Mouse (Mus musculus) ES-E14 (cell line): ENCODE results near the gene Acod1. TPM values are rescaled to one million over a fixed set of nuclear protein-coding genes. Genes with fewer than 3 reads are reported as not detected.

Experiments used
- DNase-seq: peaks from one replicate; pipeline ENCODE4 v3.0.0-alpha.2; 2013; ENCODE audit warnings: low read depth, low spot score
- H3K27ac ChIP-seq: 2 replicates; pipeline ENCODE4 v1.5.1; 2012; ENCODE audit warnings: low read depth, mild to moderate bottlenecking, low read length, moderate library complexity, mixed read lengths; ENCODE audit not compliant: poor library complexity, insufficient read depth, severe bottlenecking
- H3K36me3 ChIP-seq: 2 replicates; pipeline ENCODE4 v1.6.1; 2012; ENCODE audit warnings: mild to moderate bottlenecking, low read length, moderate library complexity, mixed read lengths; ENCODE audit not compliant: control insufficient read depth, poor library complexity, insufficient read depth, severe bottlenecking
- H3K4me1 ChIP-seq, 2 experiments: fragments of 150-350 bp in 1 of 2; sonication (generic) in 1 of 2; 2 replicates each; pipeline ENCODE4 v1.6.1; 2012; ENCODE audit warnings: low read length in 2 of 2, mild to moderate bottlenecking in 1 of 2, mixed read lengths in 1 of 2; ENCODE audit not compliant: control insufficient read depth in 2 of 2, insufficient read depth in 2 of 2, poor library complexity in 1 of 2
- H3K4me3 ChIP-seq, 2 experiments: fragments of 150-350 bp in 1 of 2; sonication (generic) in 1 of 2; 2 replicates each; pipeline ENCODE4 v1.5.1; 2012; ENCODE audit warnings: low read length in 2 of 2, low read depth in 1 of 2, mild to moderate bottlenecking in 1 of 2, mixed read lengths in 1 of 2; ENCODE audit not compliant: insufficient read depth in 1 of 2, poor library complexity in 1 of 2, severe bottlenecking in 1 of 2
- H3K9ac ChIP-seq: 2 replicates; pipeline ENCODE4 v1.6.1; 2012; ENCODE audit warnings: low read depth, mild to moderate bottlenecking, low read length, mixed read lengths; ENCODE audit not compliant: poor library complexity, insufficient read depth, severe bottlenecking
- H3K9me3 ChIP-seq: fragments of 150-350 bp; sonication (generic); 2 replicates; pipeline ENCODE4 v1.6.1; 2012; ENCODE audit warnings: low read depth, mild to moderate bottlenecking, low read length; ENCODE audit not compliant: control insufficient read depth, insufficient read depth
- CHD2 ChIP-seq: IDR thresholded peaks from 2 replicates; pipeline ENCODE4 v1.6.1; 2014; ENCODE audit warnings: mild to moderate bottlenecking, low read depth, low read length, inconsistent platforms
- HCFC1 ChIP-seq: IDR thresholded peaks from 2 replicates; pipeline ENCODE4 v1.6.1; 2012; ENCODE audit warnings: low read length, inconsistent platforms, borderline replicate concordance; ENCODE audit not compliant: insufficient read depth
- MAFK ChIP-seq: IDR thresholded peaks from 2 replicates; pipeline ENCODE4 v1.6.1; 2014; ENCODE audit warnings: mild to moderate bottlenecking, low read depth, low read length, inconsistent platforms; ENCODE audit not compliant: insufficient read depth
- ZC3H11A ChIP-seq: IDR thresholded peaks from 2 replicates; pipeline ENCODE4 v1.6.1; 2012; ENCODE audit warnings: low read depth, mild to moderate bottlenecking, inconsistent platforms, low read length, borderline replicate concordance
- ZNF384 ChIP-seq: IDR thresholded peaks from 2 replicates; pipeline ENCODE4 v1.6.1; 2012; ENCODE audit warnings: low read depth, low read length, inconsistent platforms
- in situ Hi-C, 2 experiments: fragments of 600-800 bp; cut with MboI; formaldehyde crosslinking; loops; one replicate each; pipeline ENCODE4 v1.15.1; 2025; ENCODE audit warnings: low sequenced_read_pairs in 2 of 2, inconsistent platforms in 1 of 2; ENCODE audit not compliant: unreplicated experiment in 2 of 2
- total RNA-seq: library from RNA; depleted of rRNA; stranded (reverse); fragments of 300-350 nt; gene quantifications from 2 replicates; pipeline ENCODE4 v1.2.3, GENCODE M21; 2012

The Acod1 gene
- total RNA-seq, 1 experiment: not detected

DNA sequence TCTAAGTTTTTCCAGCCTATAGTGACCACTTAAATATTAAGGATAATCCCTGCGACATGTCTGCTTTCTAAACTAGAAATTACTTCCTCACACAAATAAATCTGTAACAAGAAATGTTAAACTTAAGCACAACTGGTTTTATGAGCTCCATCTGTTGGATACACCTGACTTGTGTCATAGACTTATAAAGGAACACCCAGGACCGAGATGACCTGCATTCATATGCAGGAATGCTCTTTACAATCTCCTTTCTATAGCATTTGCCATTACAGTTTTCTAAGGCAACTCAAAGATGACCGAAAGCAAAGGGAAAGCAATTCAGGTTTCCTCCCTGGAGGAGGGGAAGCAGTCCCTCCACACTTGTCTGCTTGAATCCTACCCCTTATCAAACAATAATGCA lies 46.5 kb downstream of the Acod1 start:
- H3K4me3 ChIP-seq: no peak overlapping the region
- H3K36me3 ChIP-seq: peaks cover 16% of the 10 kb centered on the region
- no peak overlapping the region for H3K27ac ChIP-seq
- DNase-seq: no peak
- TF ChIP-seq ZNF384 (no peak), MAFK (no peak), HCFC1 (no peak), CHD2 (no peak), ZC3H11A (no peak)
- in situ Hi-C loops: no loop called here
- H3K9ac ChIP-seq: no peak overlapping the region
- peaks cover 2 to 12% of the 10 kb centered on the region in 2 experiments; a peak in 3 of 4 replicates for H3K4me1 ChIP-seq
- H3K9me3 ChIP-seq: no peaks in the 10 kb centered on the region

DNA sequence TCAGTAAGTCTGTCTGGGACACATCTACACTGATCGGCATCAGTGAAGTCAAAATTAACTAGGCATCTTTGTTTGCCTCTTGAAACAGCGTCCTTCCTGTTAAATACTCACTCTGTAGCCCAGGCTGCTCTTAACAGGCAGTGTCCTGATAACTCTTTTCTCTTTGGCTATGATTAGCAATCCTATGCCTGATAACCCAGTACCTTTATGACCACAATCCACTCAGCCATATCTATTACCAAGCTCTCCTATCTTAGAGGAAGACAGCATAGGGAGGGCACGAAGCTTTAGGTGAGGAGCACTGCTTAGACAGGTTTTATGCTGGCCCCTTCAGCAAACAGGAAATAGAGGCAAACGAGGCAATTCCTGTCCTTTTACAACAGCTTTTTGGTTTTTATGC lies 46.9 kb downstream of the Acod1 start:
- DNase-seq: no peak
- Histone ChIP-seq H3K9ac (no peak overlapping the region), H3K27ac (no peak overlapping the region), H3K4me3 (no peak overlapping the region), H3K4me1 (peaks cover 2 to 12% of the 10 kb centered on the region in 2 experiments; a peak in 3 of 4 replicates), H3K9me3 (no peaks in the 10 kb centered on the region), H3K36me3 (peaks cover 16% of the 10 kb centered on the region)
- no peak for TF ChIP-seq HCFC1
- TF ChIP-seq ZNF384: no peak
- TF ChIP-seq CHD2: no peak
- TF ChIP-seq ZC3H11A: no peak
- in situ Hi-C loops: no loop called here

GRCm38 (mm10) chr14:103095036-103095435 lies 48.3 kb downstream of the Acod1 start:
- no peaks in the 10 kb centered on the region for H3K9me3 ChIP-seq
- no peak for DNase-seq
- peak overlapping the region in 1 of 2 experiments; percentile 10; a peak in 1 of 4 replicates for H3K4me3 ChIP-seq
- in situ Hi-C loops: no loop called here
- no peak overlapping the region for H3K27ac ChIP-seq
- H3K4me1 ChIP-seq: peaks cover 2 to 12% of the 10 kb centered on the region in 2 experiments; a peak in 3 of 4 replicates
- TF ChIP-seq ZNF384 (no peak), HCFC1 (no peak), MAFK (no peak)
- H3K9ac ChIP-seq: 0 out of 2 replicates have a peak overlapping the region, but pooled peaks have one; percentile 0
- H3K36me3 ChIP-seq: peaks cover 14% of the 10 kb centered on the region

DNA sequence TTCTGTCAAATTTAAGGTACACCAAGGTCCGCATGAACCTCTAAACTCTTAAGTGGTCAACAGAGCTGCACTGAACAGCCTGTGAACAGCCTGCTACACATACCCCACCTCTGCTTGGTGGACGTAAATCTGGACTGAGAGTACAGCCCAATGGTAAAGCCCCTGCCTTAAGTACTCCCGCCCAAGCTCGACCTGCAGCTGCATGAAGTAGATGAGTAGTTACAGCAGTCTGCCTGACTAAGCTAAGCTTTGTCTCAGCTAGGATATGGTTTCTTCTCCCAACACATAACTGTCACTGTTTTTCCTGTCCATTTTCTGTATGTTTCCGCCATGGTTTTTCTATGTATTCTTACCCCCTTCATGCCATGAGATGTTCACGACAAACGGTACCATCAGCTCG lies 49.0 kb downstream of the Acod1 start:
- Histone ChIP-seq H3K4me3 (no peak overlapping the region), H3K36me3 (peaks cover 12% of the 10 kb centered on the region), H3K27ac (no peak overlapping the region), H3K4me1 (peaks cover 2 to 12% of the 10 kb centered on the region in 2 experiments; a peak in 3 of 4 replicates), H3K9me3 (no peaks in the 10 kb centered on the region), H3K9ac (no peak overlapping the region)
- no peak for DNase-seq
- in situ Hi-C loops: no loop called here
- TF ChIP-seq ZNF384: no peak
- no peak for TF ChIP-seq MAFK
- no peak for TF ChIP-seq HCFC1
- TF ChIP-seq ZC3H11A: no peak
- TF ChIP-seq CHD2: no peak

DNA sequence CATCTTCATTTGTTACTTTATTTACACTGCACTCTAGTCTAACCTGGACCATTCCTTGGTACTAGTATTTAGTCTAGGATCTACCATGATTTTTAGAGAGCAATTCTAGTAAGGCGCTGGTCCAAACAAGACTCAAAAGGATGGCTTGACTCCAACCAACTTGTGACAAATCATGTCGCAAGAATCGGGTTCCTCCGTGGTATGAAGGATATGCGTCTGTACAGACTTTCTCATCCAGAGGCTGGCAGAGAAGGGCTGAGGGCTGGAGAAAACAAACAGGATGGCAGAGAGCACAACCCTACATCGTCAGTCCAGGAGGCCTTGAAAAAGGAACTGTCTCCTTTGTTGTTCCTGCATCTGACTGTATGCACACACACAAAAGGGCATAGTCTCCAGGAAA lies 49.8 kb downstream of the Acod1 start:
- no peak overlapping the region for H3K27ac ChIP-seq
- no peaks in the 10 kb centered on the region for H3K9me3 ChIP-seq
- DNase-seq: no peak
- TF ChIP-seq CHD2 (no peak), MAFK (no peak), ZC3H11A (no peak)
- no peak overlapping the region for H3K4me3 ChIP-seq
- in situ Hi-C loops: no loop called here
- peaks cover 5 to 16% of the 10 kb centered on the region in 2 experiments for H3K4me1 ChIP-seq
- H3K9ac ChIP-seq: no peak overlapping the region
- H3K36me3 ChIP-seq: peaks cover 10% of the 10 kb centered on the region
